Mouse (Mus musculus) thymus, postnatal 0 days (tissue): Measurements from ENCODE around the gene Tubgcp3. TPM values are rescaled to one million over a fixed set of nuclear protein-coding genes. Genes with fewer than 3 reads are reported as not detected.
"Not testable (repeated sequence)": the region's sequence is repeated elsewhere in the genome, so short reads cannot be mapped to it uniquely, and the experiment has no call there.

ENCODE experiments used
- DNase-seq: peaks from one replicate; pipeline ENCODE4 v3.0.0-alpha.2; 2015; ENCODE audit warnings: low spot score
- polyA plus RNA-seq: library from polyadenylated mRNA; unstranded; fragments of >200 nt; fragmentation: Nextera tagmentation; extraction: Ambion mirVana; gene quantifications from 2 replicates; pipeline ENCODE4 v1.2.1, GENCODE M21; 2015

The Tubgcp3 gene
- 36.3 and 36.6 TPM in 2 replicates for polyA plus RNA-seq

GRCm38 (mm10) chr8:12672056-12672881, at the start of gene Tubgcp3:
TSS of gene Tubgcp3 (minus strand) at chr8:12672248.
- DNase-seq: peak; percentile 89

GRCm38 (mm10) chr8:12719091-12719490, 47.0 kb upstream of the Tubgcp3 start:
- DNase-seq: no peak

GRCm38 (mm10) chr8:12715861-12716585, 44.0 kb upstream of the Tubgcp3 start:
- no peak for DNase-seq

- no peak for DNase-seq
Measured at GRCm38 (mm10) chr8:12711623-12712022, 39.6 kb upstream of the Tubgcp3 start.

GRCm38 (mm10) chr8:12703597-12703996, 31.5 kb upstream of the Tubgcp3 start:
- DNase-seq: no peak

- no peak for DNase-seq
Measured at GRCm38 (mm10) chr8:12702290-12702689, 30.2 kb upstream of the Tubgcp3 start.

GRCm38 (mm10) chr8:12698660-12699277, 26.7 kb upstream of the Tubgcp3 start:
- DNase-seq: no peak

GRCm38 (mm10) chr8:12688851-12689250, 16.8 kb upstream of the Tubgcp3 start:
- no peak for DNase-seq

GRCm38 (mm10) chr8:12677529-12677928, 5.5 kb upstream of the Tubgcp3 start:
- peak; percentile 75 for DNase-seq

GRCm38 (mm10) chr8:12671473-12672055, 484 bp downstream of the Tubgcp3 start:
- no peak for DNase-seq

- no peak for DNase-seq
Measured at GRCm38 (mm10) chr8:12670965-12671364, 1.1 kb downstream of the Tubgcp3 start.

GRCm38 (mm10) chr8:12668832-12669231, 3.2 kb downstream of the Tubgcp3 start:
- no peak for DNase-seq

GRCm38 (mm10) chr8:12666530-12666929, 5.5 kb downstream of the Tubgcp3 start:
- DNase-seq: not testable (repeated sequence)

- no peak for DNase-seq
Measured at GRCm38 (mm10) chr8:12663105-12663456, 9.0 kb downstream of the Tubgcp3 start.

GRCm38 (mm10) chr8:12662375-12663104, 9.5 kb downstream of the Tubgcp3 start:
- DNase-seq: no peak

GRCm38 (mm10) chr8:12657411-12657810, 14.6 kb downstream of the Tubgcp3 start:
- DNase-seq: no peak

- DNase-seq: no peak
Measured at GRCm38 (mm10) chr8:12651246-12651645, 20.8 kb downstream of the Tubgcp3 start.

- no peak for DNase-seq
Measured at GRCm38 (mm10) chr8:12650495-12650894, 21.6 kb downstream of the Tubgcp3 start.

GRCm38 (mm10) chr8:12648951-12649350, 23.1 kb downstream of the Tubgcp3 start:
- no peak for DNase-seq

- no peak for DNase-seq
Measured at GRCm38 (mm10) chr8:12646536-12646935, 25.5 kb downstream of the Tubgcp3 start.

- no peak for DNase-seq
Measured at GRCm38 (mm10) chr8:12644894-12645293, 27.2 kb downstream of the Tubgcp3 start.
